Mouse (Mus musculus) kidney, postnatal 14 days (tissue): ENCODE data around the gene Smad6.

Experiments used
- DNase-seq: peaks from one replicate; pipeline ENCODE4 v3.0.0; 2022; ENCODE audit warnings: mixed read lengths

Smad6 gene

GRCm38 (mm10) chr9:63909618-63910017 lies 112.2 kb downstream of the Smad6 start:
- peak; percentile 81 for DNase-seq

- DNase-seq: no peak
These were observed 117.3 kb downstream of the Smad6 start for GRCm38 (mm10) chr9:63904543-63904942.
